Mouse (Mus musculus) kidney, postnatal 0 days (tissue): ENCODE data around the gene Efcab11. TPM values are rescaled to one million over a fixed set of nuclear protein-coding genes. Genes with fewer than 3 reads are reported as not detected.

Source experiments
- ATAC-seq: fragments of 200-750 bp; cut with Nextera tagmentation; replicated peaks from 2 replicates; pipeline ENCODE4 v1.8.0; 2017; ENCODE audit warnings: low read depth, moderate number of reproducible peaks, moderate TSS enrichment, moderate library complexity; ENCODE audit not compliant: low FRiP score
- DNase-seq: peaks from one replicate; pipeline ENCODE4 v3.0.0-alpha.2; 2016; ENCODE audit warnings: low spot score
- H3K27ac ChIP-seq: fragments of 300-500 bp; sonication (generic); 2 replicates; pipeline ENCODE4 v1.5.1; 2014; ENCODE audit warnings: mild to moderate bottlenecking
- H3K27me3 ChIP-seq: fragments of 300-500 bp; sonication (generic); 2 replicates; pipeline ENCODE4 v1.6.1; 2014; ENCODE audit warnings: low read length, mixed read lengths; ENCODE audit not compliant: insufficient read depth
- H3K36me3 ChIP-seq: fragments of 300-500 bp; sonication (generic); 2 replicates; pipeline ENCODE4 v1.6.1; 2014; ENCODE audit warnings: low read length, mixed read lengths; ENCODE audit not compliant: insufficient read depth
- H3K4me1 ChIP-seq: fragments of 300-500 bp; sonication (generic); replicated peaks from 2 replicates; pipeline ENCODE4 v1.6.1; 2014; ENCODE audit warnings: antibody characterized with exemption, low read length, mixed read lengths; ENCODE audit not compliant: insufficient read depth
- H3K4me2 ChIP-seq: fragments of 300-500 bp; sonication (generic); 2 replicates; pipeline ENCODE4 v1.6.1; 2014; ENCODE audit warnings: mild to moderate bottlenecking, low read length, moderate library complexity, mixed read lengths
- H3K4me3 ChIP-seq: fragments of 300-500 bp; sonication (generic); replicated peaks from 2 replicates; pipeline ENCODE4 v1.5.1; 2014; ENCODE audit warnings: low read depth, low read length
- H3K9ac ChIP-seq: fragments of 300-500 bp; sonication (generic); 2 replicates; pipeline ENCODE4 v1.6.1; 2014; ENCODE audit warnings: low read depth, low read length
- H3K9me3 ChIP-seq: fragments of 300-500 bp; sonication (generic); replicated peaks from 2 replicates; pipeline ENCODE4 v1.6.1; 2016; ENCODE audit warnings: low read length, inconsistent platforms, mixed read lengths
- CTCF ChIP-seq: IDR thresholded peaks from 2 replicates; pipeline ENCODE4 v1.5.1; 2016; ENCODE audit warnings: antibody characterized with exemption, low read depth, mild to moderate bottlenecking, moderate library complexity
- WGBS: fragments of 180-500 bp; shearing (Covaris S2); extraction: QIAGEN DNeasy Blood & Tissue Kit; methylation state at CpG from one replicate; pipeline ENCODE4 v1.1.7; 2014; 5-methylcytosine and 5-hydroxymethylcytosine counted together
- polyA plus RNA-seq: library from polyadenylated mRNA; unstranded; fragments of >200 nt; fragmentation: Nextera tagmentation; extraction: Ambion mirVana; gene quantifications from 2 replicates; pipeline ENCODE4 v1.2.1, GENCODE M21; 2015

Gene Efcab11
- polyA plus RNA-seq, 1 experiment from 2014 or later, result 8.3 TPM

GRCm38 (mm10) chr12:99752986-99753385, 131.3 kb downstream of the Efcab11 start:
- Histone ChIP-seq H3K4me2 (no peak overlapping the region), H3K4me1 (no peaks in the 10 kb centered on the region), H3K27me3 (no peaks in the 10 kb centered on the region), H3K4me3 (no peak overlapping the region), H3K9ac (no peak overlapping the region), H3K9me3 (no peaks in the 10 kb centered on the region), H3K27ac (no peak overlapping the region), H3K36me3 (no peaks in the 10 kb centered on the region)
- ATAC-seq (no peak), DNase-seq (no peak)
- 63% methylated on average over 11 of the region's 11 CpGs for WGBS
- no peak for TF ChIP-seq CTCF

GRCm38 (mm10) chr12:99749391-99749790, 134.8 kb downstream of the Efcab11 start:
- H3K9ac ChIP-seq, result no peak overlapping the region
- no peaks in the 10 kb centered on the region for H3K4me1 ChIP-seq
- no peak for DNase-seq
- TF ChIP-seq CTCF, result no peak
- H3K9me3 ChIP-seq, result no peaks in the 10 kb centered on the region
- no peak overlapping the region for H3K27ac ChIP-seq
- no peak overlapping the region for H3K4me3 ChIP-seq
- ATAC-seq, result no peak
- no peak overlapping the region for H3K4me2 ChIP-seq
- WGBS, result 66% methylated on average over 3 of the region's 3 CpGs
- no peaks in the 10 kb centered on the region for H3K36me3 ChIP-seq
- no peaks in the 10 kb centered on the region for H3K27me3 ChIP-seq

- H3K4me3 ChIP-seq, result no peak overlapping the region
- no peak overlapping the region for H3K9ac ChIP-seq
- no peak overlapping the region for H3K27ac ChIP-seq
- ATAC-seq (no peak), DNase-seq (peak; percentile 50)
- H3K27me3 ChIP-seq, result no peaks in the 10 kb centered on the region
- TF ChIP-seq CTCF, result peak; percentile 47
- H3K4me1 ChIP-seq, result no peaks in the 10 kb centered on the region
- H3K4me2 ChIP-seq, result no peak overlapping the region
- H3K36me3 ChIP-seq, result no peaks in the 10 kb centered on the region
- no peaks in the 10 kb centered on the region for H3K9me3 ChIP-seq
- WGBS, result 44% methylated on average over 8 of the region's 8 CpGs
These were observed 142.6 kb downstream of the Efcab11 start for GRCm38 (mm10) chr12:99741631-99742030.

- no peaks in the 10 kb centered on the region for H3K27me3 ChIP-seq
- DNase-seq, result no peak
- H3K9ac ChIP-seq, result no peak overlapping the region
- H3K9me3 ChIP-seq, result no peaks in the 10 kb centered on the region
- H3K4me2 ChIP-seq, result no peak overlapping the region
- H3K4me3 ChIP-seq, result no peak overlapping the region
- ATAC-seq, result no peak
- H3K4me1 ChIP-seq, result no peaks in the 10 kb centered on the region
- WGBS, result 76% methylated on average over 5 of the region's 5 CpGs
- TF ChIP-seq CTCF, result no peak
- no peak overlapping the region for H3K27ac ChIP-seq
- H3K36me3 ChIP-seq, result no peaks in the 10 kb centered on the region
These were observed 145.0 kb downstream of the Efcab11 start for GRCm38 (mm10) chr12:99739211-99739610.

- no peak overlapping the region for H3K9ac ChIP-seq
- TF ChIP-seq CTCF, result no peak
- no peaks in the 10 kb centered on the region for H3K4me1 ChIP-seq
- WGBS, result 80% methylated on average over 6 of the region's 6 CpGs
- no peak; the same call in 1 of the 2 replicates for ATAC-seq
- H3K36me3 ChIP-seq, result no peaks in the 10 kb centered on the region
- no peak overlapping the region for H3K27ac ChIP-seq
- no peaks in the 10 kb centered on the region for H3K9me3 ChIP-seq
- no peaks in the 10 kb centered on the region for H3K27me3 ChIP-seq
- no peak for DNase-seq
- no peak overlapping the region for H3K4me3 ChIP-seq
- no peak overlapping the region for H3K4me2 ChIP-seq
These were observed 146.0 kb downstream of the Efcab11 start for GRCm38 (mm10) chr12:99738256-99738655.

GRCm38 (mm10) chr12:99736971-99737370, 147.3 kb downstream of the Efcab11 start:
- DNase-seq, result no peak
- no peaks in the 10 kb centered on the region for H3K9me3 ChIP-seq
- H3K27ac ChIP-seq, result no peak overlapping the region
- no peak overlapping the region for H3K9ac ChIP-seq
- H3K36me3 ChIP-seq, result no peaks in the 10 kb centered on the region
- H3K4me1 ChIP-seq, result no peaks in the 10 kb centered on the region
- 59% methylated on average over 3 of the region's 3 CpGs for WGBS
- no peak overlapping the region for H3K4me3 ChIP-seq
- H3K4me2 ChIP-seq, result no peak overlapping the region
- no peaks in the 10 kb centered on the region for H3K27me3 ChIP-seq
- TF ChIP-seq CTCF, result no peak
- no peak for ATAC-seq

GRCm38 (mm10) chr12:99735172-99735571, 149.1 kb downstream of the Efcab11 start:
- Histone ChIP-seq H3K27ac (no peak overlapping the region), H3K4me1 (no peaks in the 10 kb centered on the region), H3K9me3 (no peaks in the 10 kb centered on the region), H3K9ac (no peak overlapping the region), H3K4me2 (no peak overlapping the region), H3K36me3 (no peaks in the 10 kb centered on the region), H3K4me3 (no peak overlapping the region), H3K27me3 (no peaks in the 10 kb centered on the region)
- DNase-seq (peak; percentile 39), ATAC-seq (no peak)
- no peak for TF ChIP-seq CTCF
- WGBS, result 39% methylated on average over 10 of the region's 10 CpGs
